Mouse (Mus musculus): Measurements from ENCODE around the gene Soga3. TPM values are rescaled to one million over a fixed set of nuclear protein-coding genes. Genes with fewer than 3 reads are reported as not detected.

Gene Soga3
- polyA plus RNA-seq, 1 experiment from 2014 or later, result 2.3 TPM

- no peak within 1 kb of the TSS for H3K4me3 ChIP-seq (ENCODE audit: low read length)
- 80% methylated on average over 7 of the region's 7 CpGs for WGBS
- no peak within 1 kb of the TSS for H3K9ac ChIP-seq (ENCODE audit: low read depth, low read length)
- no peak within 1 kb of the TSS for H3K4me2 ChIP-seq (ENCODE audit: low read depth, low read length)
- no peak for ATAC-seq
- H3K27ac ChIP-seq (ENCODE audit: low read length), result no peak within 1 kb of the TSS
- no peaks in the 10 kb centered on the region for H3K27me3 ChIP-seq (replicated peaks; ENCODE audit: control insufficient read depth, insufficient read depth, low read length)
- H3K9me3 ChIP-seq (ENCODE audit: control insufficient read depth, low read length), result no peaks in the 10 kb centered on the region
- no peaks in the 10 kb centered on the region for H3K36me3 ChIP-seq (ENCODE audit: control insufficient read depth, insufficient read depth, low read length)
- no peaks in the 10 kb centered on the region for H3K4me1 ChIP-seq (ENCODE audit: control insufficient read depth, insufficient read depth, low read length)
Measured at GRCm38 (mm10) chr10:29198642-29199041, 55.0 kb downstream of the Soga3 start, which contains the start of gene Gm49353. Gene Gm49353, plus strand, starts transcription at chr10:29198954.

GRCm38 (mm10) chr10:29199835-29200234 is 56.2 kb downstream of the Soga3 start:
- Histone ChIP-seq H3K27ac (ENCODE audit: low read length) (no peak overlapping the region), H3K4me3 (ENCODE audit: low read length) (no peak overlapping the region), H3K9me3 (ENCODE audit: control insufficient read depth, low read length) (no peaks in the 10 kb centered on the region), H3K36me3 (ENCODE audit: control insufficient read depth, insufficient read depth, low read length) (no peaks in the 10 kb centered on the region), H3K4me1 (ENCODE audit: control insufficient read depth, insufficient read depth, low read length) (no peaks in the 10 kb centered on the region), H3K4me2 (ENCODE audit: low read depth, low read length) (no peak overlapping the region), H3K27me3 (replicated peaks; ENCODE audit: control insufficient read depth, insufficient read depth, low read length) (no peaks in the 10 kb centered on the region), H3K9ac (ENCODE audit: low read depth, low read length) (no peak overlapping the region)
- ATAC-seq, result no peak
- WGBS, result 75% methylated on average over 3 of the region's 3 CpGs

GRCm38 (mm10) chr10:29200609-29201008 is 57.0 kb downstream of the Soga3 start:
- ATAC-seq, result no peak
- no peak overlapping the region for H3K4me2 ChIP-seq (ENCODE audit: low read depth, low read length)
- no peaks in the 10 kb centered on the region for H3K27me3 ChIP-seq (replicated peaks; ENCODE audit: control insufficient read depth, insufficient read depth, low read length)
- 88% methylated on average over 1 of the region's 1 CpGs for WGBS
- no peak overlapping the region for H3K27ac ChIP-seq (ENCODE audit: low read length)
- H3K4me3 ChIP-seq (ENCODE audit: low read length), result no peak overlapping the region
- no peaks in the 10 kb centered on the region for H3K36me3 ChIP-seq (ENCODE audit: control insufficient read depth, insufficient read depth, low read length)
- no peaks in the 10 kb centered on the region for H3K4me1 ChIP-seq (ENCODE audit: control insufficient read depth, insufficient read depth, low read length)
- no peak overlapping the region for H3K9ac ChIP-seq (ENCODE audit: low read depth, low read length)
- no peaks in the 10 kb centered on the region for H3K9me3 ChIP-seq (ENCODE audit: control insufficient read depth, low read length)

- Histone ChIP-seq H3K27ac (ENCODE audit: low read length) (no peak overlapping the region), H3K36me3 (ENCODE audit: control insufficient read depth, insufficient read depth, low read length) (no peaks in the 10 kb centered on the region), H3K9ac (ENCODE audit: low read depth, low read length) (no peak overlapping the region), H3K4me2 (ENCODE audit: low read depth, low read length) (no peak overlapping the region), H3K4me3 (ENCODE audit: low read length) (no peak overlapping the region), H3K4me1 (ENCODE audit: control insufficient read depth, insufficient read depth, low read length) (no peaks in the 10 kb centered on the region), H3K27me3 (replicated peaks; ENCODE audit: control insufficient read depth, insufficient read depth, low read length) (no peaks in the 10 kb centered on the region), H3K9me3 (ENCODE audit: control insufficient read depth, low read length) (no peaks in the 10 kb centered on the region)
- no peak; the same call in 1 of the 2 replicates for ATAC-seq
Measured at GRCm38 (mm10) chr10:29206730-29207129, 63.1 kb downstream of the Soga3 start.

GRCm38 (mm10) chr10:29208735-29209134 is 65.1 kb downstream of the Soga3 start:
- Histone ChIP-seq H3K27me3 (replicated peaks; ENCODE audit: control insufficient read depth, insufficient read depth, low read length) (no peaks in the 10 kb centered on the region), H3K9ac (ENCODE audit: low read depth, low read length) (no peak overlapping the region)
- WGBS, result 59% methylated on average over 3 of the region's 3 CpGs

GRCm38 (mm10) chr10:29211453-29211852 is 67.8 kb downstream of the Soga3 start, which contains the start of gene 9330159F19Rik:
Gene 9330159F19Rik, plus strand, starts transcription at chr10:29211606.
- WGBS, result 8% methylated on average over 4 of the region's 4 CpGs

More at GRCm38 (mm10) chr10:29208735-29209134, 65.1 kb downstream of the Soga3 start:
- no peaks in the 10 kb centered on the region for H3K9me3 ChIP-seq (ENCODE audit: control insufficient read depth, low read length)
- no peak overlapping the region for H3K27ac ChIP-seq (ENCODE audit: low read length)
- no peak for ATAC-seq
- H3K4me3 ChIP-seq (ENCODE audit: low read length), result no peak overlapping the region
- H3K36me3 ChIP-seq (ENCODE audit: control insufficient read depth, insufficient read depth, low read length), result no peaks in the 10 kb centered on the region
- H3K4me2 ChIP-seq (ENCODE audit: low read depth, low read length), result no peak overlapping the region
- no peaks in the 10 kb centered on the region for H3K4me1 ChIP-seq (ENCODE audit: control insufficient read depth, insufficient read depth, low read length)

GRCm38 (mm10) chr10:29213534-29214100 is 70.0 kb downstream of the Soga3 start:
- no peak overlapping the region for H3K9ac ChIP-seq (ENCODE audit: low read depth, low read length)
- WGBS, result 64% methylated on average over 3 of the region's 3 CpGs
- no peak overlapping the region for H3K27ac ChIP-seq (ENCODE audit: low read length)
- H3K36me3 ChIP-seq (ENCODE audit: control insufficient read depth, insufficient read depth, low read length), result no peaks in the 10 kb centered on the region
- no peak overlapping the region for H3K4me2 ChIP-seq (ENCODE audit: low read depth, low read length)
- no peak for ATAC-seq
- H3K9me3 ChIP-seq (ENCODE audit: control insufficient read depth, low read length), result no peaks in the 10 kb centered on the region
- no peaks in the 10 kb centered on the region for H3K27me3 ChIP-seq (replicated peaks; ENCODE audit: control insufficient read depth, insufficient read depth, low read length)
- H3K4me3 ChIP-seq (ENCODE audit: low read length), result no peak overlapping the region
- no peaks in the 10 kb centered on the region for H3K4me1 ChIP-seq (ENCODE audit: control insufficient read depth, insufficient read depth, low read length)

More at GRCm38 (mm10) chr10:29211453-29211852, 67.8 kb downstream of the Soga3 start, which contains the start of gene 9330159F19Rik:
- Histone ChIP-seq H3K27ac (ENCODE audit: low read length) (no peak within 1 kb of the TSS), H3K36me3 (ENCODE audit: control insufficient read depth, insufficient read depth, low read length) (no peaks in the 10 kb centered on the region), H3K4me2 (ENCODE audit: low read depth, low read length) (no peak within 1 kb of the TSS), H3K4me3 (ENCODE audit: low read length) (no peak within 1 kb of the TSS), H3K4me1 (ENCODE audit: control insufficient read depth, insufficient read depth, low read length) (no peaks in the 10 kb centered on the region), H3K27me3 (replicated peaks; ENCODE audit: control insufficient read depth, insufficient read depth, low read length) (no peaks in the 10 kb centered on the region), H3K9me3 (ENCODE audit: control insufficient read depth, low read length) (no peaks in the 10 kb centered on the region), H3K9ac (ENCODE audit: low read depth, low read length) (no peak within 1 kb of the TSS)
- ATAC-seq, result peak; percentile 86

- H3K27ac ChIP-seq (ENCODE audit: low read length), result no peak overlapping the region
- H3K9ac ChIP-seq (ENCODE audit: low read depth, low read length), result no peak overlapping the region
- H3K4me3 ChIP-seq (ENCODE audit: low read length), result no peak overlapping the region
- H3K27me3 ChIP-seq (replicated peaks; ENCODE audit: control insufficient read depth, insufficient read depth, low read length), result no peaks in the 10 kb centered on the region
- no peaks in the 10 kb centered on the region for H3K9me3 ChIP-seq (ENCODE audit: control insufficient read depth, low read length)
- no peaks in the 10 kb centered on the region for H3K4me1 ChIP-seq (ENCODE audit: control insufficient read depth, insufficient read depth, low read length)
- ATAC-seq, result no peak
- H3K4me2 ChIP-seq (ENCODE audit: low read depth, low read length), result no peak overlapping the region
- no peaks in the 10 kb centered on the region for H3K36me3 ChIP-seq (ENCODE audit: control insufficient read depth, insufficient read depth, low read length)
- 89% methylated on average over 1 of the region's 1 CpGs for WGBS
Measured at GRCm38 (mm10) chr10:29216957-29217356, 73.3 kb downstream of the Soga3 start.

- WGBS, result 84% methylated on average over 2 of the region's 2 CpGs
- Histone ChIP-seq H3K4me1 (ENCODE audit: control insufficient read depth, insufficient read depth, low read length) (no peaks in the 10 kb centered on the region), H3K36me3 (ENCODE audit: control insufficient read depth, insufficient read depth, low read length) (no peaks in the 10 kb centered on the region), H3K27ac (ENCODE audit: low read length) (no peak overlapping the region), H3K4me2 (ENCODE audit: low read depth, low read length) (no peak overlapping the region), H3K9ac (ENCODE audit: low read depth, low read length) (no peak overlapping the region), H3K4me3 (ENCODE audit: low read length) (no peak overlapping the region), H3K27me3 (replicated peaks; ENCODE audit: control insufficient read depth, insufficient read depth, low read length) (no peaks in the 10 kb centered on the region), H3K9me3 (ENCODE audit: control insufficient read depth, low read length) (no peaks in the 10 kb centered on the region)
- ATAC-seq, result no peak
Measured at GRCm38 (mm10) chr10:29217451-29217850, 73.8 kb downstream of the Soga3 start.

- no peak for ATAC-seq
- H3K27me3 ChIP-seq (replicated peaks; ENCODE audit: control insufficient read depth, insufficient read depth, low read length), result no peaks in the 10 kb centered on the region
- H3K27ac ChIP-seq (ENCODE audit: low read length), result no peak overlapping the region
- 83% methylated on average over 4 of the region's 4 CpGs for WGBS
- no peak overlapping the region for H3K9ac ChIP-seq (ENCODE audit: low read depth, low read length)
- H3K4me2 ChIP-seq (ENCODE audit: low read depth, low read length), result no peak overlapping the region
- no peaks in the 10 kb centered on the region for H3K36me3 ChIP-seq (ENCODE audit: control insufficient read depth, insufficient read depth, low read length)
- H3K4me1 ChIP-seq (ENCODE audit: control insufficient read depth, insufficient read depth, low read length), result no peaks in the 10 kb centered on the region
- no peak overlapping the region for H3K4me3 ChIP-seq (ENCODE audit: low read length)
- H3K9me3 ChIP-seq (ENCODE audit: control insufficient read depth, low read length), result no peaks in the 10 kb centered on the region
Measured at GRCm38 (mm10) chr10:29225329-29225728, 81.7 kb downstream of the Soga3 start.

Measured in intestine, embryonic 16.5 days (tissue).